16 mouse cellular contexts compared by ENCODE assay signal in the genomic region with DNA sequence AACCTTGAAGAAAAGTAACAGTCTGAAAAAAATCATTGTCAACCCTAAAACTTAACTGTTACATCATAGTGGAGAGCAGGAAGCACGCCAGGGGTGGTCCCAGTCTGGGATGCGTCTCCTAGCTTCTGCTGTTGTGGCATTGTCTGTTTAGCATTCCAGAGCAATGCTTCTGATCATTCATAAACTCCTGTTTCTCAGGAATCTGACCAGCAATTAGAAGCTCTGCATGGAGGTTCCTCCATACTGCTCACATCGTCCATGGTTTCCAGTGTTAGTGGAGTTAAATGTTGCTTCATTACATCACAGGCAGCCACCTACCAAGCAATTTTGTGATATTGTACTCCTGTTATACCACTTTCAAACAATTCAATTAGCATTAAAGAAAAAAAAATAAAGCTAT.
DNase-seq lines count a peak whose midpoint lies in the region; ATAC-seq and TF ChIP-seq lines count a peak whose summit lies in the region.
"Had no signal": no experiment of that assay in that cellular context is flagged by ENCODE, and none has a peak within 500 bp of the region (broad histone marks: within the 10 kb centered on the region; RNA-seq: fewer than 3 reads in every experiment).

No protein-coding gene starts in this region.

- no peaks in the 10 kb centered on the region for H3K27me3 ChIP-seq in hindbrain, embryonic 10.5 days (ENCODE audit: insufficient read depth, poor library complexity, severe bottlenecking)
- no peaks in the 10 kb centered on the region for H3K27me3 ChIP-seq in hindbrain, postnatal 0 days (ENCODE audit: insufficient read depth, low read length)
- no peaks in the 10 kb centered on the region for H3K27me3 ChIP-seq in forebrain, embryonic 13.5 days
- H3K27me3 ChIP-seq in hindbrain, embryonic 12.5 days: no peaks in the 10 kb centered on the region
- H3K27me3 ChIP-seq: heart, embryonic 12.5 days had no signal

- no peaks in the 10 kb centered on the region for H3K36me3 ChIP-seq in hindbrain, embryonic 10.5 days
- H3K36me3 ChIP-seq in hindbrain, postnatal 0 days (ENCODE audit: insufficient read depth, low read length): no peaks in the 10 kb centered on the region
- no peaks in the 10 kb centered on the region for H3K36me3 ChIP-seq in forebrain, embryonic 13.5 days (ENCODE audit: poor library complexity, severe bottlenecking)
- H3K36me3 ChIP-seq in hindbrain, embryonic 12.5 days: no peaks in the 10 kb centered on the region
- H3K36me3 ChIP-seq: heart, embryonic 12.5 days had no signal

- DNase-seq in hindbrain, embryonic 10.5 days (ENCODE audit: low spot score): peak; percentile 14
- DNase-seq in hindbrain, postnatal 0 days (ENCODE audit: low spot score): no peak
- DNase-seq in retina, embryonic 14.5 days (ENCODE audit: low spot score): peak; percentile 31
- no peak for DNase-seq in cerebellum, postnatal 10 days
- DNase-seq: cerebellum, adult 9-11 months; heart, adult 11 months; kidney, postnatal 36 days; left cerebral cortex, postnatal 4 days; liver; right cerebral cortex, postnatal 14 days; spleen, adult 18-20 months had no signal

- H3K27ac ChIP-seq in hindbrain, embryonic 10.5 days: peak overlapping the region; percentile 54
- H3K27ac ChIP-seq in hindbrain, postnatal 0 days: no peak overlapping the region
- H3K27ac ChIP-seq in forebrain, embryonic 13.5 days: peak overlapping the region; percentile 25; the same call in 1 of the 2 replicates
- H3K27ac ChIP-seq in hindbrain, embryonic 12.5 days: peak overlapping the region; percentile 41; the same call in 1 of the 2 replicates

- WGBS in hindbrain, embryonic 10.5 days: 26% methylated on average over 3 of the region's 3 CpGs
- WGBS in hindbrain, postnatal 0 days: 30% methylated on average over 3 of the region's 3 CpGs
- WGBS in forebrain, embryonic 13.5 days: 10% methylated on average over 3 of the region's 3 CpGs
- WGBS in hindbrain, embryonic 12.5 days: 25% methylated on average over 3 of the region's 3 CpGs

- no peak overlapping the region for H3K4me2 ChIP-seq in hindbrain, postnatal 0 days (ENCODE audit: low read depth, low read length)
- H3K4me2 ChIP-seq in forebrain, embryonic 13.5 days: no peak overlapping the region
- H3K4me2 ChIP-seq in hindbrain, embryonic 12.5 days (replicated peaks): no peak overlapping the region

- no peak overlapping the region for H3K9ac ChIP-seq in hindbrain, postnatal 0 days (replicated peaks; ENCODE audit: low read length)
- no peak overlapping the region for H3K9ac ChIP-seq in forebrain, embryonic 13.5 days
- no peak overlapping the region for H3K9ac ChIP-seq in hindbrain, embryonic 12.5 days
- H3K9ac ChIP-seq: heart, embryonic 12.5 days had no signal

- no peak; the same call in 1 of the 2 replicates for ATAC-seq in hindbrain, postnatal 0 days
- ATAC-seq in forebrain, embryonic 13.5 days: peak; percentile 50; the same call in 1 of the 2 replicates
- ATAC-seq in hindbrain, embryonic 12.5 days (ENCODE audit: low FRiP score): peak; percentile 71
- no peak for ATAC-seq in cerebellum, adult (ENCODE audit: insufficient number of reproducible peaks, low FRiP score, low TSS enrichment)
- ATAC-seq: lung, postnatal 0 days had no signal

- H3K4me1 ChIP-seq in hindbrain, embryonic 10.5 days (replicated peaks): peaks cover 14% of the 10 kb centered on the region
- H3K4me1 ChIP-seq in hindbrain, postnatal 0 days (ENCODE audit: insufficient read depth, low read length): no peaks in the 10 kb centered on the region
- H3K4me1 ChIP-seq in forebrain, embryonic 13.5 days: peaks cover 13% of the 10 kb centered on the region
- H3K4me1 ChIP-seq in hindbrain, embryonic 12.5 days: peaks cover 9% of the 10 kb centered on the region
- H3K4me1 ChIP-seq: heart, embryonic 12.5 days had no signal

- H3K4me3 ChIP-seq in hindbrain, embryonic 10.5 days: no peak overlapping the region
- H3K4me3 ChIP-seq in hindbrain, postnatal 0 days (ENCODE audit: low read length): no peak overlapping the region
- H3K4me3 ChIP-seq in forebrain, embryonic 13.5 days: no peak overlapping the region
- no peak overlapping the region for H3K4me3 ChIP-seq in hindbrain, embryonic 12.5 days
- H3K4me3 ChIP-seq: heart, embryonic 12.5 days had no signal

- H3K9me3 ChIP-seq in hindbrain, embryonic 10.5 days: no peaks in the 10 kb centered on the region
- no peaks in the 10 kb centered on the region for H3K9me3 ChIP-seq in hindbrain, postnatal 0 days (ENCODE audit: low read length)
- no peaks in the 10 kb centered on the region for H3K9me3 ChIP-seq in forebrain, embryonic 13.5 days (replicated peaks)
- H3K9me3 ChIP-seq in hindbrain, embryonic 12.5 days (replicated peaks): no peaks in the 10 kb centered on the region
- H3K9me3 ChIP-seq: heart, embryonic 12.5 days had no signal

- no peak for TF ChIP-seq CTCF in hindbrain, postnatal 0 days (IDR thresholded peaks at IDR 0.05; ENCODE audit: low read depth)

Comparison
In these comparisons a context has a peak if more than half of its experiments do, and no peak if none do; other contexts are left out.
1. DNase-seq: peak in hindbrain, embryonic 10.5 days (single experiment) and retina, embryonic 14.5 days (single experiment); none in hindbrain, postnatal 0 days (single experiment) and cerebellum, postnatal 10 days (0 of 2).
2. ATAC-seq: peak in forebrain, embryonic 13.5 days (single experiment) and hindbrain, embryonic 12.5 days (single experiment); none in hindbrain, postnatal 0 days (single experiment) and cerebellum, adult (single experiment).